Mouse (Mus musculus): ENCODE measurements around the gene Vmn1r16. TPM values are rescaled to one million over a fixed set of nuclear protein-coding genes. Genes with fewer than 3 reads are reported as not detected.
"Not testable (repeated sequence)": the region's sequence is repeated elsewhere in the genome, so short reads cannot be mapped to it uniquely, and the experiment has no call there.

Gene Vmn1r16
- total RNA-seq (2021): not detected
- long read RNA-seq, experiment 1: 0 reads
- long read RNA-seq, experiment 2: 0 reads

DNA sequence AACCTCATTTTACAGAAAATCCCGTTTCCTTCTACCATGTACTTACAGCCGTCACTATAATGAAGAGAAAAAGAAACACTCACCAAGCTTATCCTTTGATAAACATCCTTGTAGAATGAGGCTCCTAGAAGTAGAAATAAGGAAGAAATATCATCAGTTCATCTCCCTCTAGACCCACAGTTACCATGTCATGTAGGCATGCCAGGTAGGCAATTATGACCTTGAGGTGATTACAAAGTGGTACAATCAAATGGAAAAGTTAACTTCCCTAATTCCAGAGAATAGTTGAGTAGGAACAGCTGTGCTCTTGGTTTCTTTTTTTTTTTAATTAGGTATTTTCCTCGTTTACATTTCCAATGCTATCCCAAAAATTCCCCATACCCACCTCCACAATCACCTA lies at the start of gene Vmn1r16:
Gene Vmn1r16, minus strand, starts transcription at position 101 of the 400 bp plus-strand sequence.
- DNase-seq: no peak
- intact Hi-C loops (cut with DNase I): no loop called here

GRCm38 (mm10) chr6:57367496-57367895 lies 38.2 kb upstream of the Vmn1r16 start:
- no peak for DNase-seq
- intact Hi-C loops (cut with DNase I): no loop called here

DNA sequence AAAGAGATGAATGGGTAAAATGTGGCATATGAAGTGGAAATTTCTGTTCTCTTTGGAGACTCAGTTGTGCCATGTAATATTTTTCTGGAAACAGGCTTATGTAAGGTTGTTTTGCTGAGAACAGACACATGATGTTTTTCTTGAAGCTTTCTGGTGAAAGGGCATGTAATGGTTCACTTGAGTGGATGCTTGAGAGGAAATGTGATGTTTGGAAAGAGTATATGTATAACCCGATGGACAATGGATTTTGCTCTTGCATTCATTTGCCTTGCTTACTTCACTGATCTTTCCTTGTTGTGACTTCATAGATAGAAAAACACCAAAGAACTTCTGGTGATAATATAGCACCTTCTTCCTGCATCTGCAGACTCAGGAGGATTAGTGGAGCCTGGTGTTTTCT lies 36.6 kb upstream of the Vmn1r16 start:
- DNase-seq; intact Hi-C loops (cut with DNase I): not testable (repeated sequence)

GRCm38 (mm10) chr6:57363627-57364026 lies 34.3 kb upstream of the Vmn1r16 start, which contains the start of gene Vmn1r17:
TSS of gene Vmn1r17 (minus strand) at chr6:57363727.
- DNase-seq: no peak
- intact Hi-C loops (cut with DNase I): no loop called here

DNA sequence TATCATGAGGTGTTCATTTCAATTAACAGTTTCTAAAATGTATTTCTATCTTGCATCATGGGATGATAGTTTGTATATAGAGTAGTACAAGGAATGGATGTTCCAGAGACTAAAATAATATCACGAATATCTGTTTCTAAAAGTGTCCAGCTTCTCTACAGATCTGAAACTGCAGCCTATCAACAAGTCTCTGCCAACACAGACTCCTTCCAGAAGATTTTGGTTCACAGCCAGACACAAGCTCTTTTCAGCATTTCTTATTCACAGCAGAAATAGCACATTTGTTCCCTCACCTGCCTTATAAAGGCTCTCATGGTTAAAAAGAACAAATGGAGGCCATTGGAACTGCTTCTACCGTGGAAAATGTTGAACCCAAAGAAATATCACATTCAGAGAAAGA lies 27.6 kb upstream of the Vmn1r16 start:
- intact Hi-C loops (cut with DNase I): no loop called here
- no peak for DNase-seq

DNA sequence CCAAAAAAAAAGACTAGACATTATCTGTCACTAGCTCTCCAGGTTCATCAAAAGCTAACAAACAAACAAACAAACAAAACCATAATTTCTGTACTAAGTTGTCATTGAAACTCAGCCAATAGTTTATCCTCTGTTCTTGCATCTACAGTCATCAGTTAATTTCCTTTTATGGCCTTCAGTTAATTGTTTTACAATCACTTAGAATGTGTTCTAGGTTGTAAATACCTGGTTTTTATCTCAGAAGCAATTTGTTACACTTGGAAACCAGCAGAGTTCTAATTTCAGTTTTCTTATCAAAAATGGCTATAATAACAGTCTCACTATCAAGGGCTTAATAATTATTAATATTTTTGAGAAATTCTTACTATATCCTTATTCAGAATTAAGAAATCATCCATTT lies 3.1 kb downstream of the Vmn1r16 start:
- DNase-seq: no peak
- intact Hi-C loops (cut with DNase I): no loop called here

GRCm38 (mm10) chr6:57278952-57279351 lies 50.3 kb downstream of the Vmn1r16 start:
- intact Hi-C loops (cut with DNase I): no loop called here
- DNase-seq: no peak

DNA sequence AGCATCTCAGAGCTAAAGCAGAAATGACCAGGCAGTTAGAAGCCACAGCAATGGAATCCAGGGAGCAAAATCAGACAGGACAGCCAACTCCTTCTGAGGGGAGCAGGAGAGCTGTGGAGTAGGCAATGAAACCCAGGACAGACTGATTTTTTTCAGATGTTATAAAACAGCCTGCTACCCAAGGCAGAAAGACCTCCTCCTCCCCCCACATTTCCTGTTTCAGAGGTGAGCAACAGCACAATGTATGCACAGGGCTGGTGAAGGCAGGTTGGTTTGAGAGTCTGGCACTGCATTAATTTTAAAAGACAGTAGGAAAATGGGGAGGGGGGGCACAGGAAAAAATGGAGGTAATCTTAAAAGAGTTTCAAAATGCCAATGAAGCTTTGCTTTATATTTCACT lies 56.8 kb downstream of the Vmn1r16 start:
- intact Hi-C loops (cut with DNase I): no loop called here

DNA sequence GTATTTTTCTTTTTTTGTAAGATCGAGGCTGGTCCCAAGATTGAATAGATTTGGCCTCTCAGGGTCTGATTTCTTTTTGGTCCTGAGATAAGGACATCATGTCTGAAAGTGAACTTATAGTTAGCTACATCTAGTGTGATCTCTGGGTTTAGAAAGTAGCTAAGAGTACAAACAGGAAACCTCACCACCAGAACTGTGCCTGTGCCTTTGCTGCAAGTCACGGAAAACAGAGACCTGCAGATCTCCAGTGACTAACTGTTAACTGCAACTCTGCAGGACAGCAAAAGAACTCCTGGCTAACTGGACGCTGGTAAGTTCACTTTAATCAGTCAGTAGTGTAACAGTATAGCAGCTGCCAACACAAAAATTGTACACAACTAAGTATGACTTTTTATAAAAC lies 57.4 kb downstream of the Vmn1r16 start:
- intact Hi-C loops (cut with DNase I): no loop called here
- DNase-seq: no peak

More for the DNA sequence above, 56.8 kb downstream of the Vmn1r16 start:
- DNase-seq: no peak

Other genes with a start within 250 kb of the Vmn1r16 start
- gene Vmn1r10, start 220.0 kb downstream of the Vmn1r16 start, total RNA-seq (2021): not detected
- not detected for gene Vmn1r11, start 196.0 kb downstream of the Vmn1r16 start, total RNA-seq (2021)
- gene Vmn1r12, start 172.6 kb downstream of the Vmn1r16 start, total RNA-seq (2021): not detected
- gene Vmn1r13, start 126.2 kb downstream of the Vmn1r16 start, total RNA-seq (2021): not detected
- gene Vmn1r14, start 97.8 kb downstream of the Vmn1r16 start, total RNA-seq (2021): not detected
- not detected for gene Vmn1r15, start 71.5 kb downstream of the Vmn1r16 start, total RNA-seq (2021)
- gene Vmn1r17, start 34.2 kb upstream of the Vmn1r16 start, total RNA-seq (2021): not detected
- not detected for gene Vmn1r18, start 66.3 kb upstream of the Vmn1r16 start, total RNA-seq (2021)
- gene Vmn1r19, start 74.3 kb upstream of the Vmn1r16 start, total RNA-seq (2021): not detected
- not detected for gene Vmn1r20, start 99.4 kb upstream of the Vmn1r16 start, total RNA-seq (2021)
- 10 to 100 TPM; 36.2 to 43.8 TPM for gene Ppm1k, start 206.0 kb upstream of the Vmn1r16 start, total RNA-seq (2021)